ENCODE assay signal across 11 mouse cellular contexts in the genomic region with DNA sequence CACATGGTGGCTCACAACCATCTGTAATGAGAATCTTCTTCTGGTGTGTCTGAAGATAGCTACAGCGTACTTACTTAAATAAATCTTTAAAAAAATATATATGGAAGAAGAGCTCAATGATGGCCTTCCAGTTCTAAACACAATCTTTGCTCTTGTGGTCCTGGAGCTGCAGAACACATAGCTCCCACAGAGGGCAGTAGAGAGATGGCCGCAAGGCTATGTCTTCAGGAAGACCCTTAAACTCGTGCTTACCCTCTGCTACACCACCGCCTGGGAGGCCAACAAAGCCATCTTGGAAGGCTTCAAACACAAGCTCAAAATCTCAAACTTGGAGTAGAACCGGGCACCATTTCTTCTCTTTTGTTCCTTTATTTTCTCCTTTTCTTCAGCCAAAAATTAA. TPM values are rescaled to one million over a fixed set of nuclear protein-coding genes. Genes with fewer than 3 reads are reported as not detected.
DNase-seq lines count a peak whose midpoint lies in the region; ATAC-seq and TF ChIP-seq lines count a peak whose summit lies in the region.
"Had no signal": no experiment of that assay in that cellular context is flagged by ENCODE, and none has a peak within 500 bp of the region (broad histone marks: within the 10 kb centered on the region; RNA-seq: fewer than 3 reads in every experiment).

No protein-coding gene starts in this region.

- no peaks in the 10 kb centered on the region for H3K36me3 ChIP-seq in kidney, adult 2 months (ENCODE audit: control insufficient read depth, insufficient read depth, low read length)
- H3K36me3 ChIP-seq in kidney, embryonic 15.5 days, result no peaks in the 10 kb centered on the region
- H3K36me3 ChIP-seq: hindbrain, embryonic 12.5 days had no signal

- H3K27me3 ChIP-seq in kidney, adult 2 months (replicated peaks; ENCODE audit: control insufficient read depth, insufficient read depth, low read length), result no peaks in the 10 kb centered on the region; the same call in 1 of the 2 replicates
- peaks cover 18% of the 10 kb centered on the region for H3K27me3 ChIP-seq in kidney, embryonic 15.5 days

- no peak overlapping the region for H3K9ac ChIP-seq in kidney, embryonic 15.5 days
- H3K9ac ChIP-seq: hindbrain, embryonic 12.5 days had no signal

- TF ChIP-seq CTCF in kidney, adult 2 months (conservative IDR thresholded peaks at IDR 0.05; ENCODE audit: insufficient read depth, insufficient read length, low read depth, low read length), result peak; percentile 50

- ATAC-seq in kidney, embryonic 15.5 days (replicated peaks; ENCODE audit: low FRiP score), result no peak
- peak; percentile 71 to 89; a peak in 3 of 4 replicates for ATAC-seq in hematopoietic stem cell, adult 5-6 weeks (replicated peaks in 1 of 2; ENCODE audit: insufficient read depth in 1 of 2, low FRiP score in 2 of 2, low TSS enrichment in 1 of 2, low read depth in 1 of 2, poor library complexity in 2 of 2, severe bottlenecking in 2 of 2)
- ATAC-seq: activated CD4-positive, CD25-positive, alpha-beta regulatory T cell, adult 4 months had no signal

- 55% methylated on average over 5 of the region's 5 CpGs for WGBS in kidney, adult 2 months
- WGBS in kidney, embryonic 15.5 days, result 53% methylated on average over 5 of the region's 5 CpGs

- DNase-seq in kidney, adult 2 months, result peak; percentile 15
- DNase-seq in thymus, postnatal 0 days (ENCODE audit: low spot score), result peak; percentile 13
- no peak for DNase-seq in thymus, postnatal 36 days
- DNase-seq in T-cell, adult 2 months (ENCODE audit: low spot score), result no peak
- no peak for DNase-seq in adrenal gland, postnatal 14 days
- no peak for DNase-seq in urinary bladder, postnatal 25 days (ENCODE audit: low spot score)

- no peak overlapping the region for H3K4me3 ChIP-seq in kidney, adult 2 months (ENCODE audit: insufficient read depth, low read depth, low read length)
- H3K4me3 ChIP-seq in kidney, embryonic 15.5 days (replicated peaks), result no peak overlapping the region
- H3K4me3 ChIP-seq: hindbrain, embryonic 12.5 days had no signal

- no peak overlapping the region for H3K4me2 ChIP-seq in kidney, embryonic 15.5 days
- H3K4me2 ChIP-seq: hindbrain, embryonic 12.5 days had no signal

- no peaks in the 10 kb centered on the region for H3K9me3 ChIP-seq in kidney, embryonic 15.5 days (replicated peaks)
- H3K9me3 ChIP-seq: hindbrain, embryonic 12.5 days had no signal

- no peak overlapping the region for H3K27ac ChIP-seq in kidney, adult 2 months (ENCODE audit: insufficient read depth, low read depth, low read length)
- no peak overlapping the region for H3K27ac ChIP-seq in kidney, embryonic 15.5 days
- H3K27ac ChIP-seq: hindbrain, embryonic 12.5 days had no signal

- no peak for TF ChIP-seq POLR2A in kidney, adult 2 months (IDR thresholded peaks at IDR 0.05; ENCODE audit: low read depth, low read length)

- no peaks in the 10 kb centered on the region for H3K4me1 ChIP-seq in kidney, adult 2 months (ENCODE audit: control insufficient read depth, insufficient read depth, low read length)
- H3K4me1 ChIP-seq in kidney, embryonic 15.5 days, result no peaks in the 10 kb centered on the region
- H3K4me1 ChIP-seq: hindbrain, embryonic 12.5 days had no signal

RNA-seq across cellular contexts. Expression of a gene that starts 6.4 kb away (rescaled TPM):
- polyA plus RNA-seq in kidney, adult 2 months (2012; rRNA removed), result 7.9 and 8.4 TPM in 2 replicates
- polyA plus RNA-seq in kidney, embryonic 15.5 days (2015; fragmentation: Nextera tagmentation; extraction: Ambion mirVana), result 5.1 and 5.3 TPM in 2 replicates
- 0.68 and 0.94 TPM in 2 replicates for polyA plus RNA-seq in thymus, postnatal 0 days (2015; fragmentation: Nextera tagmentation; extraction: Ambion mirVana)
- 2.6 and 3.9 TPM in 2 replicates for total RNA-seq in hematopoietic stem cell, adult 5-6 weeks (2017)
- 16.1 and 18.9 TPM in 2 replicates for total RNA-seq in adrenal gland, postnatal 14 days (2021)
- total RNA-seq: megakaryocyte, adult 5-6 weeks had no signal
- polyA plus RNA-seq: activated CD4-positive, CD25-positive, alpha-beta regulatory T cell, adult 4 months had no signal

RNA-seq across cellular contexts. Expression of a gene that starts 59.3 kb away (rescaled TPM):
- 10.5 and 12.2 TPM in 2 replicates for polyA plus RNA-seq in kidney, adult 2 months (2012; rRNA removed)
- polyA plus RNA-seq in kidney, embryonic 15.5 days (2015; fragmentation: Nextera tagmentation; extraction: Ambion mirVana), result 37.8 and 38.2 TPM in 2 replicates
- polyA plus RNA-seq in thymus, postnatal 0 days (2015; fragmentation: Nextera tagmentation; extraction: Ambion mirVana), result 38.1 and 42.9 TPM in 2 replicates
- 79.3 and 94.4 TPM in 2 replicates for total RNA-seq in hematopoietic stem cell, adult 5-6 weeks (2017)
- 42.3 and 45.2 TPM in 2 replicates for total RNA-seq in adrenal gland, postnatal 14 days (2021)

Comparison
In these comparisons a context has a peak if more than half of its experiments do, and no peak if none do; other contexts are left out.
1. DNase-seq: peak in kidney, adult 2 months (single experiment) and thymus, postnatal 0 days (single experiment); none in thymus, postnatal 36 days (0 of 2), T-cell, adult 2 months (single experiment), adrenal gland, postnatal 14 days (single experiment) and urinary bladder, postnatal 25 days (single experiment).